Mouse (Mus musculus): ENCODE data around the gene H1foo. TPM values are rescaled to one million over a fixed set of nuclear protein-coding genes. Genes with fewer than 3 reads are reported as not detected.

Gene H1foo
- polyA plus RNA-seq, 1 experiment, result not detected

DNA sequence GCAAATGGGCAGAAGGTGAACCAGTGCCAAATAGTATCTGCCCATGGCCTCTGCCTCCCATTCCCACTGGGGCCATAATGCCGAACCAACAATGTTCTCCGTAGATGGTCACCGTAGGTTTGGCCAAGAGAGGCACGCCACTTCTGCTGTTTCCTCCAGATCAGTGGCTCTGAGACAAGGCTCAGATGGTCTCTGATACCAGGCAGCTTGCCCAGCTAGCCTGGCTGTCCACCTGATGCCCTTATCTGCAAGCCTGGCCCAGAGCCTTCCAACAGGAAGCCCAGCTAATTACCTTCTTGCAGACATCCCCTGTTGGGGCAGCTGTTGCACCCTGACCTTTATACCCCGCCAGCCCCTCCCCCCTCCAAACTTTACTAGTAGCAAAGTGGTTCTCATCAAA lies 23.3 kb downstream of the H1foo start:
- Histone ChIP-seq H3K27ac (ENCODE audit: insufficient read depth, low read length) (no peak overlapping the region), H3K4me3 (ENCODE audit: insufficient read depth, low read length) (no peak overlapping the region), H3K4me1 (ENCODE audit: control insufficient read depth, insufficient read depth, low read length) (no peaks in the 10 kb centered on the region)
- no peak for TF ChIP-seq POLR2A (IDR thresholded peaks at IDR 0.05; ENCODE audit: low read depth, low read length)
- TF ChIP-seq CTCF (IDR thresholded peaks at IDR 0.05; ENCODE audit: borderline replicate concordance, insufficient read depth, low read length), result no peak

DNA sequence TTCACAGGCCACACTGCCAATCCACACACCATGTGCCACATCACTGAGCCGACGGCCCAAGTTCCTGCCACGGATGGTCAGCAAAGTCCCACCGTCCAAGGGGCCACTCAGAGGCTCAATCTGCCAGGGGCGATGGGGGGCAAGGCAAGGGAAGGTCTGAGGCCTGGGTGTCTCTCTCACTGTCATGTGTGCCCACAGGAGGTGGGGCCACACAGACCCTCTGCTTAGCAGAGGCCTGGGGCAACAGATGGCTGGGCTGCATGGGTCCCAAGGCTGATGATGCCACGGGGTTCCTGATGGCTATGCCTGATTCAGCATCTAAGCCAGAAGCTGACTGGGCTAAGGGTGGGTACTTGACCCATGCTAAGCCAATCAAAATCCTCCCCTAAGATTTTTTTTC lies 24.0 kb downstream of the H1foo start:
- no peak for TF ChIP-seq POLR2A (IDR thresholded peaks at IDR 0.05; ENCODE audit: low read depth, low read length)
- no peak for TF ChIP-seq CTCF (IDR thresholded peaks at IDR 0.05; ENCODE audit: borderline replicate concordance, insufficient read depth, low read length)
- no peaks in the 10 kb centered on the region for H3K4me1 ChIP-seq (ENCODE audit: control insufficient read depth, insufficient read depth, low read length)
- no peak overlapping the region for H3K27ac ChIP-seq (ENCODE audit: insufficient read depth, low read length)
- H3K4me3 ChIP-seq (ENCODE audit: insufficient read depth, low read length), result no peak overlapping the region

DNA sequence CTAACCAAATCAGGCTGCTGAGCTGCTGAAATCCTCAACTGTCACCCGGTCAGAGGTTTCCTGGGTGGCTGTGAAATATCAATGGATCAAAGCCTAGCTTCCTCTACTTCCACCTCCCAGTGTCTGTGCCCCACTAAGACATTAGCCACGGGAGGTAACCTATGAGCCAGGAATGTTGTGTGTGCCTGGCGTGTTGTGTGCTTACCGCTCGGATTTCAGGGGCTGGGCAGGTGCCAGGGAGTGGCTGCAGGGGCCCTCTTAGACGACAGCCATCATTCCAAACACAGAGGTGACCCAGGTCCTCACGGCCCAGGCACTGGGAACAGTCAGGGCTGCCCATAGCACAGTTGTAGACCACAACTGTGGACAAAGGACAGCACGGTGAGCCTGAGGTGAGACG lies 24.4 kb downstream of the H1foo start:
- Histone ChIP-seq H3K4me3 (ENCODE audit: insufficient read depth, low read length) (no peak overlapping the region), H3K4me1 (ENCODE audit: control insufficient read depth, insufficient read depth, low read length) (no peaks in the 10 kb centered on the region), H3K27ac (ENCODE audit: insufficient read depth, low read length) (no peak overlapping the region)
- no peak for TF ChIP-seq CTCF (IDR thresholded peaks at IDR 0.05; ENCODE audit: borderline replicate concordance, insufficient read depth, low read length)
- TF ChIP-seq POLR2A (IDR thresholded peaks at IDR 0.05; ENCODE audit: low read depth, low read length), result no peak

DNA sequence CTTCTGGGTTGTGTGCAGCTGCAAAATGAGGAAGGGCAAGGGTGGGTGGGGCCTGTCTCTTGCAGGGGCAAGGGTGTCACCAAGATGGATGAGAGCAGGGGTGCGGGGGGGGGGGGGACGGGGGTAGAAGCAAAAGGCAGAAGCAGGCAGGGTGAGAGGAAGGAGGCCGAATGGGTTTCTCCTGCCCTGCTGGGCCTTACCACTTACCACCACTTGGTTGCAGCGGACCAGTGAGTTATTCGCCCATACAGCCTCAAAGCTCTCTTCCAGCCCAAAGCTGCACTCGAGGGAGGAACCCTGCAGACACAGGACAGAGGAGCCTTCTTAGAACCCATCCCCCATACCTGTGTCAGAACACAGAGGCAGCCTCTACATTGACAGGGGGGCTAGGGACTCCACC lies 25.2 kb downstream of the H1foo start:
- H3K4me3 ChIP-seq (ENCODE audit: insufficient read depth, low read length), result no peak overlapping the region
- no peaks in the 10 kb centered on the region for H3K4me1 ChIP-seq (ENCODE audit: control insufficient read depth, insufficient read depth, low read length)
- H3K27ac ChIP-seq (ENCODE audit: insufficient read depth, low read length), result no peak overlapping the region
- no peak for TF ChIP-seq POLR2A (IDR thresholded peaks at IDR 0.05; ENCODE audit: low read depth, low read length)
- no peak for TF ChIP-seq CTCF (IDR thresholded peaks at IDR 0.05; ENCODE audit: borderline replicate concordance, insufficient read depth, low read length)

DNA sequence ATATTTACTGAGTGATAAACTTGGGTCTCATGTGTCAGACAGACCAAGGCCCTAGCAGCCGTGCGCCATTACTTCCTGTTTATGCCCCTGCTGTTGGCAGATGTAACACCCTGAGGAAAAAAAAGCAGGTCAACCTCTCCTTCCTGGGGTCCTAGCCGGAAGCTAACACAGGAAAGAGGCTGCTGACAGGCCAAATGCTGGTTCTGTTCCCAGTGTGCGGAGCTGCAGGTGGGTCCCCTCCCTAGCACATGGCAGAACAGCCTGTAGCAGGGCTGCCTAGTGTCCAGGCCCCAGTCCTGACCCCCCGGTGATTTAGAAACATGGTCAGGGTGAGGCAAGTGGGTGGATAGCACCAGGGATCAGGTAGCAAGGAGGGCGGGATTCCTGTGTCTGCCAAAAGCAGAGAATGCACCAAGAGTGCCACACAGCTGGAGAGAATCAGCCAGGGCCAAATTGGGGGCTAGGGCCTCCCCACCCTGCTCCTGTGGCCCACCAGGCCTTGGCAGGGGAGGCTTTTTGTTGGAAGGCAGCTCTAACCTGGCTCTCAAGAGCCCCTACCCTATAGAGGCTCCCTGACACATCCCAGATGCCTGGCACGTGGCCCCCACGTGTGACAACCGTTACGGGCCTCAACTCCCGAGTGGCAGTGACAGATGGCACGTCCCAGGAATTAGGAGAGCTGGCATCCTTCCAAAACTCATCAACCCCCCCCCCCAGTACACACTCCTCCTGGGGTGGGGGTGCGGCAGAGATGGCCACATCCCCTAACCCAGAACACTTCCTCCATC lies 26.7 kb downstream of the H1foo start:
- H3K27ac ChIP-seq (ENCODE audit: insufficient read depth, low read length), result no peak overlapping the region
- no peaks in the 10 kb centered on the region for H3K4me1 ChIP-seq (ENCODE audit: control insufficient read depth, insufficient read depth, low read length)
- TF ChIP-seq CTCF (IDR thresholded peaks at IDR 0.05; ENCODE audit: borderline replicate concordance, insufficient read depth, low read length), result no peak
- no peak for TF ChIP-seq POLR2A (IDR thresholded peaks at IDR 0.05; ENCODE audit: low read depth, low read length)
- H3K4me3 ChIP-seq (ENCODE audit: insufficient read depth, low read length), result no peak overlapping the region

DNA sequence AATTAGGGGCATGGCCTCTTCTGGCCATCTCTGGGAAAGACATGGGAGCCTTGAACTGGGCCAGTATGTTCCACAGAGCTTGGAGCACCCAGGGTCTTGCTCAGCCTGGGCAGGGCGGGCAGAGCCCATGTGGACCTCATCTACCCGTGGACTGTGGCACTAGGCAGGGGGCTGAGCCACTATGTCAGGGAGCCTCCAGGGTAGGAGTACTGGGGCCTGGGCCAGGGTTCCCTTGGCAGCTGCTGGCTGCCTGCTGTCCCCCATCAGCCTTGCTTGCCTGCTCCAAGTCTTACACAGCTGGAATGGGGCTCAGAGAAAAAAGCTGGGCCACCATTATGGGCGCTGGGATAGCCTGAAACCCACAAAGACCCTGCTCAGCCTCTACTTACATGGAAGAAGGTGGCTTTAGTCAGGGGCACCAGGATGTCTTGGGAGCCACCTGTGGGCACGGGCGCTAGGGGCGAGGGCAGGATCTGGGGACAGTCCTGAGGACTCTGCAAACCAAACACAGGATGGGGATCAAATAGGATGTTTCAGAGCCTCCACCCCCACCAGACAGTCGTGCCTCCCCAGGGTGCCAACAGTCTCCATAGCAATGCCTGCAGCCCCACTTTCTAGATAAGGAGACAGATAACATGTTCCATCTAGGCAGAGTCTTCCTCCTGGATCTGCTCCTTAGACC lies 27.5 kb downstream of the H1foo start:
- H3K4me3 ChIP-seq (ENCODE audit: insufficient read depth, low read length), result no peak overlapping the region
- H3K27ac ChIP-seq (ENCODE audit: insufficient read depth, low read length), result no peak overlapping the region
- TF ChIP-seq POLR2A (IDR thresholded peaks at IDR 0.05; ENCODE audit: low read depth, low read length), result no peak
- no peak for TF ChIP-seq CTCF (IDR thresholded peaks at IDR 0.05; ENCODE audit: borderline replicate concordance, insufficient read depth, low read length)
- no peaks in the 10 kb centered on the region for H3K4me1 ChIP-seq (ENCODE audit: control insufficient read depth, insufficient read depth, low read length)

DNA sequence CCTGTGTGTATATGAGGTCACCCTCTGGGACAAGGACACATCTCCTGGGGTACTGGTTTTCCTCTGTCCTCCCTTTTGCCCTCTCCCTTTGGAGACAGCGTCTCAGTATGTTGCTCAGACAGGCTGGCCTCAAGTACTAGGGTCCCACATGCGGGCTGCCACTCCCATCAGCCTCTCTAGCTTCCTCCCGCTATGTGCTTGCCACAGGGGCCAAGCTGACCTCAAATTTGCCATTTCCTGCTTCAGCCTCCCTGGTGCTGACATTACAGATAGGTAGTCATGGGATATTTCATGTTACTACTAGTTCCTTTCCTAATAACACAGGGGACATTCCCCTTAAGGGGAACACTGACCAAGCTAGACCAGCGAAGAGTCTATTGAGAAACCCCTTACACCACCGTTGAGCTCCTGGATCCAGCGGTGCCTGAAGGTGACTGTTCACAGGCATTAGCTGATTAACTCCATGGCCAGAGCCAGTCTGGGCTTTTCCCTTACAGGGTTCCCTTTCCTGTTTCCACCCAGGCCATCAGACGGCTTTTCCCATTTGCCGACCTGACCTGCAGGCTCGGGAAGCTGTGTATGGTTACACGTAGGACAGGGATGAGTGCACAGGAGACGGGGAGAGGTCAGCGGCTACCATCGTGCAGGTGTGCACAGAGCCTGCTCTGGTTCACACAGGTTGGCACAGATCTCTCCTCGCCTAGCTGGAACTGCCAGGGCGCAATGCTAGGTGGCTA lies 28.6 kb downstream of the H1foo start:
- TF ChIP-seq POLR2A (IDR thresholded peaks at IDR 0.05; ENCODE audit: low read depth, low read length), result no peak
- TF ChIP-seq CTCF (IDR thresholded peaks at IDR 0.05; ENCODE audit: borderline replicate concordance, insufficient read depth, low read length), result no peak
- H3K4me3 ChIP-seq (ENCODE audit: insufficient read depth, low read length), result no peak overlapping the region
- H3K4me1 ChIP-seq (ENCODE audit: control insufficient read depth, insufficient read depth, low read length), result no peaks in the 10 kb centered on the region
- H3K27ac ChIP-seq (ENCODE audit: insufficient read depth, low read length), result no peak overlapping the region

DNA sequence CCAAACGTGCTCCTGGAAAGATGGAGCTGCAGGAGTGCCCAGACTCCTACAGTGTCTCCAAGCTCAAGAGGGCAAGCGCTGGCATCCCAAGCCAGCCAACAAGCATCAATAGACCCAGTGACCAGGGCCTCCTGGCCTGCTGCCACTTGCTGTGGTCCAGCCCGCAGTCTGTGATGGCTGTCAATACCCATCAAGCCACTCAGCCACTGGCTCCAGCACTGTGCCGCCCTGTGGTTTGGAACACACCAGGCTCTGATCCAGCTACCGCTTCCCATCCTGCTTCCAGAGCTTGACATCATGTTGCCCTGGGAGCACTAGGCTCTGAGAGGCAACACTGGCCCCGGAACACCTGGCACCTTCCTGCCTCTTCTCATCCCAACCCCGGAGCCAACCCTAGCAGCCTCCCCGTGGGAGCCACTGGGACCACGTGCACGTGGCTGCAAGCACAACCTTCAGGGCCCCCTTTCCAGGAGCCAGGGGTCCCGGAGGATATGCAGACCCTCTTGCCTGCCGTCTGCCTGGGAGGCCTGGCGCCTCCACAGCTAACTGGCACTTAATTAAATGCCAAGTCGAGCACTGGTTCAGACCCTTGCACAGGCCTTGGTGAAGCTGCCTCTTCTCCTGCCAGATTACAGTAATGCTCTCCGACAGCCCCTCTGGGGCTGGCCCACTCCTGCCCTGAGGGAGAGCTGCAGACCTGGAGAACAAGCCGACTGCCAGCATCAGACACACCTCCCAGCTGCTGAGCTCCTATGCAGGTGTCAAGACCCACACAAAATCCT lies 29.3 kb downstream of the H1foo start:
- Histone ChIP-seq H3K27ac (ENCODE audit: insufficient read depth, low read length) (no peak overlapping the region), H3K4me1 (ENCODE audit: control insufficient read depth, insufficient read depth, low read length) (no peaks in the 10 kb centered on the region)

DNA sequence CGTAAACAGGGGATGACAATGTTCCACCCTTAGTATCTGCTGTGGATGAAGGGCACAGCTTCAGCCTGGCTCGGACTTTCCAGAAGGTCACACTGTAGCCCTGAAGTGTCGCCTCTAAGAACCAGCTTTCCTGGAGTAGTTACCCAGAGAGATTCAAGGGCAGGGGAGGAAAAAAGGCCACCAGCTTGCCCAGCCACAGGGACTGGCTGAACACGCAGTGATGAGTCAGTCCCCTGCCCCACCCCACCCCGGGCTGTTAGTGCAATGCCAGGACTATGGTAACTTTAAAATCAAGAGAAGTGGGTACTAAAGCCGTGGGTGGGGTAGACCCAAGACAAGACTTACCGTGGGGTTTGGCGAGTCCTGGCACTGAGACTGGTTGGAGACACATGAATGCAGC lies 30.9 kb downstream of the H1foo start:
- no peak for TF ChIP-seq POLR2A (IDR thresholded peaks at IDR 0.05; ENCODE audit: low read depth, low read length)
- TF ChIP-seq CTCF (IDR thresholded peaks at IDR 0.05; ENCODE audit: borderline replicate concordance, insufficient read depth, low read length), result no peak
- no peak overlapping the region for H3K27ac ChIP-seq (ENCODE audit: insufficient read depth, low read length)
- H3K4me1 ChIP-seq (ENCODE audit: control insufficient read depth, insufficient read depth, low read length), result no peaks in the 10 kb centered on the region
- no peak overlapping the region for H3K4me3 ChIP-seq (ENCODE audit: insufficient read depth, low read length)

More for the DNA sequence above, 29.3 kb downstream of the H1foo start:
- TF ChIP-seq CTCF (IDR thresholded peaks at IDR 0.05; ENCODE audit: borderline replicate concordance, insufficient read depth, low read length) (no peak), POLR2A (IDR thresholded peaks at IDR 0.05; ENCODE audit: low read depth, low read length) (no peak)
- H3K4me3 ChIP-seq (ENCODE audit: insufficient read depth, low read length), result no peak overlapping the region

Data from embryonic fibroblast, embryonic 13.5 days (primary cell).